Mouse (Mus musculus) midbrain, embryonic 13.5 days (tissue): ENCODE data around the gene F11r. TPM values are rescaled to one million over a fixed set of nuclear protein-coding genes. Genes with fewer than 3 reads are reported as not detected.
A peak's percentile ranks its signal among the peaks of the same experiment; 100 is the strongest.

Source experiments
- ATAC-seq: fragments of 200-750 bp; cut with Nextera tagmentation; 2 replicates; pipeline ENCODE4 v1.8.0; 2017; ENCODE audit warnings: mild to moderate bottlenecking, moderate TSS enrichment, moderate library complexity
- H3K27ac ChIP-seq: fragments of 300-500 bp; sonication (generic); 2 replicates; pipeline ENCODE4 v1.5.1; 2015; ENCODE audit warnings: inconsistent platforms, mild to moderate bottlenecking, moderate library complexity
- H3K27me3 ChIP-seq: fragments of 300-500 bp; sonication (generic); 2 replicates; pipeline ENCODE4 v1.6.1; 2015; ENCODE audit warnings: mild to moderate bottlenecking, inconsistent platforms
- H3K36me3 ChIP-seq: fragments of 300-500 bp; sonication (generic); 2 replicates; pipeline ENCODE4 v1.6.1; 2015; ENCODE audit warnings: mild to moderate bottlenecking, inconsistent platforms
- H3K4me1 ChIP-seq: fragments of 300-500 bp; sonication (generic); replicated peaks from 2 replicates; pipeline ENCODE4 v1.6.1; 2015; ENCODE audit warnings: inconsistent platforms
- H3K4me2 ChIP-seq: fragments of 300-500 bp; sonication (generic); replicated peaks from 2 replicates; pipeline ENCODE4 v1.6.1; 2015; ENCODE audit warnings: moderate library complexity, mild to moderate bottlenecking, inconsistent platforms
- H3K4me3 ChIP-seq: fragments of 300-500 bp; sonication (generic); replicated peaks from 2 replicates; pipeline ENCODE4 v1.5.1; 2015; ENCODE audit warnings: mild to moderate bottlenecking, inconsistent platforms
- H3K9ac ChIP-seq: fragments of 300-500 bp; sonication (generic); replicated peaks from 2 replicates; pipeline ENCODE4 v1.6.1; 2015; ENCODE audit warnings: mild to moderate bottlenecking, inconsistent platforms
- H3K9me3 ChIP-seq: fragments of 300-500 bp; sonication (generic); 2 replicates; pipeline ENCODE4 v1.6.1; 2016; ENCODE audit warnings: mild to moderate bottlenecking, inconsistent platforms
- WGBS: fragments of 180-500 bp; shearing (Covaris S2); methylation state at CpG from one replicate; pipeline ENCODE4 v1.1.7; 2015; 5-methylcytosine and 5-hydroxymethylcytosine counted together
- polyA plus RNA-seq: library from polyadenylated mRNA; unstranded; fragments of >200 nt; fragmentation: Nextera tagmentation; extraction: Ambion mirVana; gene quantifications from 2 replicates; pipeline ENCODE4 v1.2.1, GENCODE M21; 2015

F11r gene
- polyA plus RNA-seq = 8.3 and 9.7 TPM in 2 replicates

GRCm38 (mm10) chr1:171437264-171438013 lies at the start of gene F11r:
TSS of gene F11r (plus strand) at chr1:171437535.
- Histone ChIP-seq H3K9ac (0 out of 2 replicates have a peak within 1 kb of the TSS, but pooled peaks have one; percentile 30), H3K4me1 (peaks cover 19% of the 10 kb centered on the region), H3K27me3 (peaks cover 61% of the 10 kb centered on the region), H3K36me3 (no peaks in the 10 kb centered on the region), H3K4me2 (peak within 1 kb of the TSS; percentile 47), H3K9me3 (no peaks in the 10 kb centered on the region), H3K4me3 (peak within 1 kb of the TSS; percentile 30), H3K27ac (no peak within 1 kb of the TSS)
- WGBS = under 1% methylated on average over 46 of the region's 46 CpGs
- peak; percentile 69 for ATAC-seq

- Histone ChIP-seq H3K9ac (no peak within 1 kb of the TSS), H3K9me3 (no peaks in the 10 kb centered on the region), H3K4me2 (no peak within 1 kb of the TSS), H3K27ac (no peak within 1 kb of the TSS), H3K4me1 (no peaks in the 10 kb centered on the region), H3K36me3 (no peaks in the 10 kb centered on the region), H3K4me3 (no peak within 1 kb of the TSS), H3K27me3 (peaks cover 5% of the 10 kb centered on the region; the same call in 1 of the 2 replicates)
- ATAC-seq = no peak
- WGBS = 87% methylated on average over 15 of the region's 15 CpGs
These were observed 48.8 kb upstream of the F11r start, which contains the start of gene Arhgap30 for GRCm38 (mm10) chr1:171388376-171389102. TSS of gene Arhgap30 (plus strand) at chr1:171388954.

- H3K27ac ChIP-seq = no peak overlapping the region
- no peaks in the 10 kb centered on the region for H3K4me1 ChIP-seq
- H3K36me3 ChIP-seq = no peaks in the 10 kb centered on the region
- H3K9me3 ChIP-seq = no peaks in the 10 kb centered on the region
- 82% methylated on average over 4 of the region's 4 CpGs for WGBS
- ATAC-seq = no peak
- no peaks in the 10 kb centered on the region for H3K27me3 ChIP-seq
- H3K9ac ChIP-seq = no peak overlapping the region
- no peak overlapping the region for H3K4me2 ChIP-seq
- no peak overlapping the region for H3K4me3 ChIP-seq
These were observed 47.2 kb upstream of the F11r start for GRCm38 (mm10) chr1:171390101-171390500.

GRCm38 (mm10) chr1:171401821-171402220 lies 35.5 kb upstream of the F11r start:
- Histone ChIP-seq H3K9ac (no peak overlapping the region), H3K4me3 (no peak overlapping the region), H3K4me1 (no peaks in the 10 kb centered on the region), H3K4me2 (no peak overlapping the region), H3K9me3 (no peaks in the 10 kb centered on the region), H3K27me3 (0 out of 2 replicates have a peak, but pooled peaks cover 5% of the 10 kb centered on the region), H3K36me3 (no peaks in the 10 kb centered on the region), H3K27ac (no peak overlapping the region)
- ATAC-seq = no peak
- 80% methylated on average over 4 of the region's 4 CpGs for WGBS

- no peak for ATAC-seq
- no peak overlapping the region for H3K9ac ChIP-seq
- H3K4me1 ChIP-seq = no peaks in the 10 kb centered on the region
- no peak overlapping the region for H3K4me3 ChIP-seq
- no peaks in the 10 kb centered on the region for H3K36me3 ChIP-seq
- H3K27me3 ChIP-seq = peaks cover 14% of the 10 kb centered on the region
- no peak overlapping the region for H3K27ac ChIP-seq
- no peak overlapping the region for H3K4me2 ChIP-seq
- H3K9me3 ChIP-seq = no peaks in the 10 kb centered on the region
- 85% methylated on average over 6 of the region's 9 CpGs for WGBS
These were observed 34.3 kb upstream of the F11r start for GRCm38 (mm10) chr1:171402991-171403390.

GRCm38 (mm10) chr1:171407263-171407662 lies 30.1 kb upstream of the F11r start:
- H3K4me1 ChIP-seq = no peaks in the 10 kb centered on the region
- H3K9me3 ChIP-seq = no peaks in the 10 kb centered on the region
- H3K27me3 ChIP-seq = peaks cover 27% of the 10 kb centered on the region
- H3K9ac ChIP-seq = no peak overlapping the region
- no peaks in the 10 kb centered on the region for H3K36me3 ChIP-seq
- WGBS = 77% methylated on average over 5 of the region's 5 CpGs
- no peak overlapping the region for H3K4me3 ChIP-seq
- no peak overlapping the region for H3K27ac ChIP-seq
- no peak for ATAC-seq
- no peak overlapping the region for H3K4me2 ChIP-seq

GRCm38 (mm10) chr1:171410231-171410630 lies 27.1 kb upstream of the F11r start:
- WGBS = 89% methylated on average over 1 of the region's 1 CpGs
- no peak overlapping the region for H3K4me2 ChIP-seq
- peaks cover 13% of the 10 kb centered on the region for H3K36me3 ChIP-seq
- H3K27ac ChIP-seq = no peak overlapping the region
- peaks cover 27% of the 10 kb centered on the region for H3K27me3 ChIP-seq
- no peak for ATAC-seq
- no peak overlapping the region for H3K4me3 ChIP-seq
- peaks cover 23% of the 10 kb centered on the region for H3K4me1 ChIP-seq
- H3K9me3 ChIP-seq = no peaks in the 10 kb centered on the region
- no peak overlapping the region for H3K9ac ChIP-seq

GRCm38 (mm10) chr1:171410947-171411484 lies 26.3 kb upstream of the F11r start, which contains the start of gene Usf1:
TSS of gene Usf1 (plus strand) at chr1:171411313.
- peaks cover 27% of the 10 kb centered on the region for H3K27me3 ChIP-seq
- under 1% methylated on average over 36 of the region's 36 CpGs for WGBS
- H3K4me3 ChIP-seq = peak within 1 kb of the TSS; percentile 96
- peak within 1 kb of the TSS; percentile 56 for H3K4me2 ChIP-seq
- peak within 1 kb of the TSS; percentile 93 for H3K27ac ChIP-seq
- H3K9ac ChIP-seq = peak within 1 kb of the TSS; percentile 99
- no peaks in the 10 kb centered on the region for H3K9me3 ChIP-seq
- H3K4me1 ChIP-seq = peaks cover 23% of the 10 kb centered on the region
- peaks cover 20% of the 10 kb centered on the region for H3K36me3 ChIP-seq
- ATAC-seq = peak; percentile 98

- Histone ChIP-seq H3K4me3 (peak overlapping the region; percentile 96), H3K4me2 (peak overlapping the region; percentile 56), H3K36me3 (peaks cover 25% of the 10 kb centered on the region), H3K9ac (peak overlapping the region; percentile 99), H3K27ac (peak overlapping the region; percentile 93), H3K9me3 (no peaks in the 10 kb centered on the region), H3K27me3 (peaks cover 23% of the 10 kb centered on the region), H3K4me1 (peaks cover 23% of the 10 kb centered on the region)
- peak; percentile 88 for ATAC-seq
- WGBS = 0% methylated on average over 39 of the region's 39 CpGs
These were observed 25.8 kb upstream of the F11r start for GRCm38 (mm10) chr1:171411492-171411941.

- Histone ChIP-seq H3K4me1 (peaks cover 23% of the 10 kb centered on the region), H3K27ac (peak overlapping the region; percentile 93), H3K36me3 (peaks cover 31% of the 10 kb centered on the region), H3K9ac (peak overlapping the region; percentile 99), H3K4me3 (peak overlapping the region; percentile 96), H3K9me3 (no peaks in the 10 kb centered on the region), H3K27me3 (peaks cover 22% of the 10 kb centered on the region), H3K4me2 (peak overlapping the region; percentile 56)
- peak; percentile 32 for ATAC-seq
- under 1% methylated on average over 20 of the region's 20 CpGs for WGBS
These were observed 25.3 kb upstream of the F11r start for GRCm38 (mm10) chr1:171412001-171412441.

- H3K27me3 ChIP-seq = peaks cover 19% of the 10 kb centered on the region
- H3K4me2 ChIP-seq = peak overlapping the region; percentile 56
- H3K36me3 ChIP-seq = peaks cover 35% of the 10 kb centered on the region
- 18% methylated on average over 3 of the region's 3 CpGs for WGBS
- H3K9ac ChIP-seq = peak overlapping the region; percentile 99
- H3K4me1 ChIP-seq = peaks cover 23% of the 10 kb centered on the region
- peak overlapping the region; percentile 96 for H3K4me3 ChIP-seq
- no peak for ATAC-seq
- no peaks in the 10 kb centered on the region for H3K9me3 ChIP-seq
- H3K27ac ChIP-seq = peak overlapping the region; percentile 93
These were observed 24.9 kb upstream of the F11r start for GRCm38 (mm10) chr1:171412446-171412845.
